Mouse (Mus musculus) MN1 (cell line): Measurements from ENCODE around the gene Ankfy1.

Experiments
- DNase-seq: peaks from one replicate; pipeline ENCODE4 v3.0.0-alpha.2; 2016; ENCODE audit warnings: low spot score

The Ankfy1 gene

GRCm38 (mm10) chr11:72795455-72796295 is 105.9 kb downstream of the Ankfy1 start, which contains the start of the genes Cyb5d2 and Zzef1:
TSS of gene Cyb5d2 (minus strand) at chr11:72796142.
TSS of gene Zzef1 (plus strand) at chr11:72796226.
- DNase-seq: peak; percentile 96

GRCm38 (mm10) chr11:72796296-72796687 is 106.5 kb downstream of the Ankfy1 start:
- DNase-seq: peak; percentile 34

- DNase-seq: no peak
Observed at GRCm38 (mm10) chr11:72796773-72797338, 107.0 kb downstream of the Ankfy1 start.

- no peak for DNase-seq
Observed at GRCm38 (mm10) chr11:72798112-72798511, 108.3 kb downstream of the Ankfy1 start.

GRCm38 (mm10) chr11:72801182-72801581 is 111.4 kb downstream of the Ankfy1 start:
- DNase-seq: no peak

GRCm38 (mm10) chr11:72803038-72803437 is 113.2 kb downstream of the Ankfy1 start:
- DNase-seq: no peak

- DNase-seq: no peak
Observed at GRCm38 (mm10) chr11:72804586-72804985, 114.8 kb downstream of the Ankfy1 start.

- no peak for DNase-seq
Observed at GRCm38 (mm10) chr11:72805232-72805631, 115.4 kb downstream of the Ankfy1 start.

GRCm38 (mm10) chr11:72806556-72806955 is 116.8 kb downstream of the Ankfy1 start:
- no peak for DNase-seq

- no peak for DNase-seq
Observed at GRCm38 (mm10) chr11:72807992-72808391, 118.2 kb downstream of the Ankfy1 start.

- DNase-seq: no peak
Observed at GRCm38 (mm10) chr11:72813687-72814086, 123.9 kb downstream of the Ankfy1 start.

GRCm38 (mm10) chr11:72814188-72814587 is 124.4 kb downstream of the Ankfy1 start:
- no peak for DNase-seq

- no peak for DNase-seq
Observed at GRCm38 (mm10) chr11:72816859-72817258, 127.1 kb downstream of the Ankfy1 start.

- no peak for DNase-seq
Observed at GRCm38 (mm10) chr11:72818067-72818466, 128.3 kb downstream of the Ankfy1 start.

- no peak for DNase-seq
Observed at GRCm38 (mm10) chr11:72821041-72821440, 131.2 kb downstream of the Ankfy1 start.
